Mouse (Mus musculus): ENCODE measurements around the gene Sox6. TPM values are rescaled to one million over a fixed set of nuclear protein-coding genes. Genes with fewer than 3 reads are reported as not detected.

The Sox6 gene
- polyA plus RNA-seq, 1 experiment from 2014 or later, result 24.3 TPM

DNA sequence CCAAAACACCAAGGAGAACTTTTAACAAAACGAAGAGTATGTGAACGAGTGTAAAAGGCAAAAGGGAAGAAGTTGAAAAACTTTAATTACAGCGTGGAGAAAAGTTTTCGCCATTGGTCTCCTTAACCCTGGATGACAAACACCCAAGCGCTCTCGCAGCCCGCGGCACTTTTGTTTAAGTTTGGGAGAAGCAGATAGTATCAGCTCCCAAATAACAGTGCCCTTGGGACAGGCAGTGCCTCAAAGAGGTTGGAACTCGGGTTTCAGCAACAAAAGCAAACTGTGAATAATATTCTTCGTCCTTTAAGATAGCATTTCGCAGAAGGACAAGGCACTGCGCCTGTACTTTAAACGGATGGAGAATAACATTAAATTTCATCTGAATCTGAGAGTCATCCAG lies 572 bp downstream of the Sox6 start:
- Histone ChIP-seq H3K9ac (ENCODE audit: low read depth, low read length) (no peak overlapping the region), H3K36me3 (ENCODE audit: insufficient read depth, low read length) (no peaks in the 10 kb centered on the region), H3K4me2 (ENCODE audit: low read length) (peak overlapping the region; percentile 16; the same call in 1 of the 2 replicates), H3K4me3 (replicated peaks; ENCODE audit: low read depth, low read length) (no peak overlapping the region), H3K27me3 (ENCODE audit: insufficient read depth, low read length) (peaks cover 40% of the 10 kb centered on the region), H3K27ac (no peak overlapping the region), H3K9me3 (replicated peaks; ENCODE audit: low read length) (no peaks in the 10 kb centered on the region), H3K4me1 (replicated peaks; ENCODE audit: insufficient read depth, low read length) (peaks cover 17% of the 10 kb centered on the region)
- ATAC-seq (replicated peaks; ENCODE audit: low FRiP score, low read depth) (no peak), DNase-seq (ENCODE audit: low spot score) (no peak)
- no peak for TF ChIP-seq CTCF (IDR thresholded peaks at IDR 0.05; ENCODE audit: low read depth)
- WGBS, result 3% methylated on average over 13 of the region's 13 CpGs

GRCm38 (mm10) chr7:116036591-116037555 lies 1.7 kb downstream of the Sox6 start:
- no peak overlapping the region for H3K4me2 ChIP-seq (ENCODE audit: low read length)
- peaks cover 40% of the 10 kb centered on the region for H3K27me3 ChIP-seq (ENCODE audit: insufficient read depth, low read length)
- peaks cover 23% of the 10 kb centered on the region for H3K4me1 ChIP-seq (replicated peaks; ENCODE audit: insufficient read depth, low read length)
- no peaks in the 10 kb centered on the region for H3K9me3 ChIP-seq (replicated peaks; ENCODE audit: low read length)
- no peak for TF ChIP-seq CTCF (IDR thresholded peaks at IDR 0.05; ENCODE audit: low read depth)
- 30% methylated on average over 18 of the region's 18 CpGs for WGBS
- no peaks in the 10 kb centered on the region for H3K36me3 ChIP-seq (ENCODE audit: insufficient read depth, low read length)
- DNase-seq (ENCODE audit: low spot score) (no peak), ATAC-seq (replicated peaks; ENCODE audit: low FRiP score, low read depth) (no peak)
- H3K9ac ChIP-seq (ENCODE audit: low read depth, low read length), result no peak overlapping the region
- no peak overlapping the region for H3K27ac ChIP-seq
- H3K4me3 ChIP-seq (replicated peaks; ENCODE audit: low read depth, low read length), result no peak overlapping the region

DNA sequence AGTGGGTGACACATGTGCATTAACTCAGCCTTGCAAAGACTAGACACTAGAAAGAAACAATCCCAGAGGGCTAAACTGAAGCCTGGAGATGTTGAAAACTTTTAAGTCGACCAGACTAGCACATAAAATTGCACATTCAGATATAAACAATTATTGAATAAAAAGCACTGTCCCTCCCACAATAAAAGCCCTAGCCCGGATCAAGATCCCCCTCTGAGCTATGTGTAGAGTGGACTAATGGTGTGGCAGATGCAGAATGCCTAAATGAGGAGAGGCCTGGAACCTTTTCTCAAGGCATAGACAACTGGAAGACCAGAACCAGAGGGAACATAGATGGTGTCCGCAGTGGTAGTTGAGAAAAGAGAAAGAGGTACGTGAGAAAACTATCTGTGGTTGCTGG lies 3.1 kb downstream of the Sox6 start:
- Histone ChIP-seq H3K9me3 (replicated peaks; ENCODE audit: low read length) (no peaks in the 10 kb centered on the region), H3K4me3 (replicated peaks; ENCODE audit: low read depth, low read length) (no peak overlapping the region), H3K36me3 (ENCODE audit: insufficient read depth, low read length) (no peaks in the 10 kb centered on the region), H3K9ac (ENCODE audit: low read depth, low read length) (no peak overlapping the region), H3K27ac (no peak overlapping the region), H3K4me1 (replicated peaks; ENCODE audit: insufficient read depth, low read length) (peaks cover 23% of the 10 kb centered on the region), H3K4me2 (ENCODE audit: low read length) (no peak overlapping the region), H3K27me3 (ENCODE audit: insufficient read depth, low read length) (peaks cover 40% of the 10 kb centered on the region)
- DNase-seq (ENCODE audit: low spot score), result no peak
- TF ChIP-seq CTCF (IDR thresholded peaks at IDR 0.05; ENCODE audit: low read depth), result no peak
- 74% methylated on average over 4 of the region's 4 CpGs for WGBS
- no peak for ATAC-seq (replicated peaks; ENCODE audit: low FRiP score, low read depth)

DNA sequence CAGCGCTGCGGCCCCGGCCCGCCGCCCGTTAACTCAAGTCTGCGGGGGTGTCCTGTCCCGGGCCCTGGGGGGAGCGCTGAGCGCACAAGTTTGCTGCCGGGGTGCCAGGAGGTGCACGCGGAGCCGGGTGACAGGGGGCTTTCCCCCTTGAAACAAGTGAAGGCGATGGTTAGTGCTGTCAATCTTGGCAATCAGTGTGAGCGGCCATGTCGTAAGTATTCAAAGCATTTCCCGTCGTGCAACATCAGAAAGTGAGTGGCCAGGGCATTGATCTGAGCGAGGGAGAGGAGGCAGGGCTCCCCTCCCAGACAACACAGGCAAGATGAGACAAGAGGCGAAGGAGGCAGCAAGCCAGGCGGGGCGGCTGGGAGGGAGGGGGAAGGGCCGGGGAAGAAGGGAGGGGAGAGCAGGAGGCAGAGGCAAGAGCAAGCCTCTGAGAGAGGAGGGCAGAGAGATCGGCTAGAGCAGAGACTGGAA lies 4.3 kb downstream of the Sox6 start:
- Histone ChIP-seq H3K27me3 (ENCODE audit: insufficient read depth, low read length) (peaks cover 35% of the 10 kb centered on the region), H3K27ac (no peak overlapping the region), H3K4me2 (ENCODE audit: low read length) (peak overlapping the region; percentile 96), H3K9ac (ENCODE audit: low read depth, low read length) (peak overlapping the region; percentile 49), H3K4me1 (replicated peaks; ENCODE audit: insufficient read depth, low read length) (peaks cover 14% of the 10 kb centered on the region), H3K4me3 (replicated peaks; ENCODE audit: low read depth, low read length) (peak overlapping the region; percentile 57), H3K36me3 (ENCODE audit: insufficient read depth, low read length) (no peaks in the 10 kb centered on the region), H3K9me3 (replicated peaks; ENCODE audit: low read length) (no peaks in the 10 kb centered on the region)
- 1% methylated on average over 25 of the region's 25 CpGs for WGBS
- DNase-seq (ENCODE audit: low spot score) (peak; percentile 40), ATAC-seq (replicated peaks; ENCODE audit: low FRiP score, low read depth) (peak; percentile 9; the same call in 1 of the 2 replicates)
- TF ChIP-seq CTCF (IDR thresholded peaks at IDR 0.05; ENCODE audit: low read depth), result no peak

DNA sequence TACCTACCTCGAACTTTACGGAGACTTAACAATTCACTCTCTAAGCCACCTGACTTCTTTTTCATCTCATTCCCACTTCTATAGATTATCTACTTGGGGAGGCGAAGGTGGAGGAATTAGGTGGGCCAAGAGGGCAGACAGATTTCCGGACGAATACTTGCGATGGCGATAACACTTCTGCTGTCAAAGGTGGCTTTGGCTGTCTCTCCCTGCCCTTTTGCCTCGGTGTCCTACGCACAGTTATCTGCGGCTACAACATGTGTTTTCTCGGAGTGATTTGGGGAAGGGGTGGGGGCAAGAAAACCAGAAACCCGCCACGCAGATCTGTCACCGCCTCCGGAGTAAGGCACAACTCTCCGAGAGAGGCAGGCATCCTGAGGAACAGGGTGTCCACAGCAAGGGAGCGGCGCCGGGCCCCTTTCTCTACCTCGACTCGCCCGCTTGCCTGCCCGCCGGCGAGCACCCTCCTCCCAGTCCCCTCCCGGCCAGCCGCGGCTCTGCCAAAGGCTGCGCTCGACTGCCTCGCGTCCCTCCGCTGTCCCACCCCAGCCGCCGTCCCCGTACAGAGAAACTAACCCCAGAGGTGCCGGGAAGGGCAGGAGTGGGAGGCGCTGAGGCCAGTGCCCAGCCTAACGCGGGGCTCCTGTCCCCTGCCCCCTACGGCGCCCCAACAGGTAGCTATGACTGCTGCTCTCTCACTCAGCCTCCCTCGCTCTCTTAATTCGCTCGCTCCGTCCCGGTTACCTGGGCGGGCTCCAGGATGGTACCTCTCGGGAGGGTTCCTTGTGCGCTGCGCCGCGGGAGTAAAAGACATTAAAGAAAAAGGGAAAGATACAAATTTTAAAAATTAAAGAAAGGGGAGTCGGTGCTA lies 5.0 kb downstream of the Sox6 start:
- Histone ChIP-seq H3K9me3 (replicated peaks; ENCODE audit: low read length) (no peaks in the 10 kb centered on the region), H3K27ac (no peak overlapping the region), H3K9ac (ENCODE audit: low read depth, low read length) (peak overlapping the region; percentile 49), H3K27me3 (ENCODE audit: insufficient read depth, low read length) (peaks cover 35% of the 10 kb centered on the region), H3K4me2 (ENCODE audit: low read length) (peak overlapping the region; percentile 96), H3K4me3 (replicated peaks; ENCODE audit: low read depth, low read length) (peak overlapping the region; percentile 57), H3K36me3 (ENCODE audit: insufficient read depth, low read length) (no peaks in the 10 kb centered on the region), H3K4me1 (replicated peaks; ENCODE audit: insufficient read depth, low read length) (peaks cover 12% of the 10 kb centered on the region)
- no peak for TF ChIP-seq CTCF (IDR thresholded peaks at IDR 0.05; ENCODE audit: low read depth)
- ATAC-seq (replicated peaks; ENCODE audit: low FRiP score, low read depth) (peak; percentile 66), DNase-seq (ENCODE audit: low spot score) (peak; percentile 58)
- under 1% methylated on average over 54 of the region's 54 CpGs for WGBS

Measured in kidney, postnatal 0 days (tissue).